Mouse (Mus musculus): ENCODE results near the gene Nol12.

The Nol12 gene

GRCm38 (mm10) chr15:78916052-78916826 is 18.5 kb upstream of the Nol12 start:
- DNase-seq (ENCODE audit: low read depth in 1 of 2, low spot score in 2 of 2) = no peak

- no peak for DNase-seq (ENCODE audit: low read depth in 1 of 2, low spot score in 2 of 2)
Observed at GRCm38 (mm10) chr15:78918126-78918525, 16.6 kb upstream of the Nol12 start.

GRCm38 (mm10) chr15:78919914-78920313 is 14.8 kb upstream of the Nol12 start:
- DNase-seq (ENCODE audit: low read depth in 1 of 2, low spot score in 2 of 2) = no peak

GRCm38 (mm10) chr15:78922700-78923099 is 12.0 kb upstream of the Nol12 start:
- no peak for DNase-seq (ENCODE audit: low read depth in 1 of 2, low spot score in 2 of 2)

GRCm38 (mm10) chr15:78923585-78923984 is 11.1 kb upstream of the Nol12 start:
- no peak for DNase-seq (ENCODE audit: low read depth in 1 of 2, low spot score in 2 of 2)

- no peak for DNase-seq (ENCODE audit: low read depth in 1 of 2, low spot score in 2 of 2)
Observed at GRCm38 (mm10) chr15:78925129-78925528, 9.6 kb upstream of the Nol12 start.

- DNase-seq (ENCODE audit: low read depth in 1 of 2, low spot score in 2 of 2) = peak in 1 of 2 experiments; percentile 28
Observed at GRCm38 (mm10) chr15:78926021-78926919, 8.5 kb upstream of the Nol12 start, which contains the start of gene Lgals1. TSS of gene Lgals1 (plus strand) at chr15:78926725.

- no peak for DNase-seq (ENCODE audit: low read depth in 1 of 2, low spot score in 2 of 2)
Observed at GRCm38 (mm10) chr15:78927021-78927787, 7.5 kb upstream of the Nol12 start.

- peak; percentile 53 to 58 for DNase-seq (ENCODE audit: low read depth in 1 of 2, low spot score in 2 of 2)
Observed at GRCm38 (mm10) chr15:78927788-78928457, 6.8 kb upstream of the Nol12 start.

GRCm38 (mm10) chr15:78928539-78928938 is 6.2 kb upstream of the Nol12 start:
- no peak for DNase-seq (ENCODE audit: low read depth in 1 of 2, low spot score in 2 of 2)

- DNase-seq (ENCODE audit: low read depth in 1 of 2, low spot score in 2 of 2) = no peak
Observed at GRCm38 (mm10) chr15:78930192-78930706, 4.5 kb upstream of the Nol12 start.

GRCm38 (mm10) chr15:78930801-78931426 is 3.8 kb upstream of the Nol12 start:
- no peak for DNase-seq (ENCODE audit: low read depth in 1 of 2, low spot score in 2 of 2)

GRCm38 (mm10) chr15:78931577-78931976 is 3.2 kb upstream of the Nol12 start:
- DNase-seq (ENCODE audit: low read depth in 1 of 2, low spot score in 2 of 2) = peak; percentile 43 to 49

- no peak for DNase-seq (ENCODE audit: low read depth in 1 of 2, low spot score in 2 of 2)
Observed at GRCm38 (mm10) chr15:78936403-78936802, 1.7 kb downstream of the Nol12 start.

GRCm38 (mm10) chr15:78937311-78937710 is 2.6 kb downstream of the Nol12 start:
- no peak for DNase-seq (ENCODE audit: low read depth in 1 of 2, low spot score in 2 of 2)

- no peak for DNase-seq (ENCODE audit: low read depth in 1 of 2, low spot score in 2 of 2)
Observed at GRCm38 (mm10) chr15:78937963-78938362, 3.2 kb downstream of the Nol12 start.

- no peak for DNase-seq (ENCODE audit: low read depth in 1 of 2, low spot score in 2 of 2)
Observed at GRCm38 (mm10) chr15:78940325-78940724, 5.6 kb downstream of the Nol12 start.

- DNase-seq (ENCODE audit: low read depth in 1 of 2, low spot score in 2 of 2) = peak in 1 of 2 experiments; percentile 53
Observed at GRCm38 (mm10) chr15:78942663-78943062, 7.9 kb downstream of the Nol12 start.

- no peak for DNase-seq (ENCODE audit: low read depth in 1 of 2, low spot score in 2 of 2)
Observed at GRCm38 (mm10) chr15:78946232-78946631, 11.5 kb downstream of the Nol12 start.

- peak in 1 of 2 experiments; percentile 61 for DNase-seq (ENCODE audit: low read depth in 1 of 2, low spot score in 2 of 2)
Observed at GRCm38 (mm10) chr15:78947657-78948056, 12.9 kb downstream of the Nol12 start, which contains the start of gene Triobp. TSS of gene Triobp (plus strand) at chr15:78947724.

Measured in monocyte, adult 2 months (primary cell).